Mouse (Mus musculus) yolk sac, embryonic 10.5 days (tissue): ENCODE results near the gene Dnajc6.

ENCODE experiments used
- DNase-seq: peaks from one replicate; pipeline ENCODE4 v3.0.0-alpha.2; 2017; ENCODE audit warnings: low spot score

The Dnajc6 gene

GRCm38 (mm10) chr4:101569076-101569475 lies 72.6 kb downstream of the Dnajc6 start:
- DNase-seq, result no peak

GRCm38 (mm10) chr4:101572142-101572541 lies 75.7 kb downstream of the Dnajc6 start:
- no peak for DNase-seq

GRCm38 (mm10) chr4:101575307-101575706 lies 78.9 kb downstream of the Dnajc6 start:
- DNase-seq, result no peak

- no peak for DNase-seq
Measured at GRCm38 (mm10) chr4:101578720-101579119, 82.3 kb downstream of the Dnajc6 start.

GRCm38 (mm10) chr4:101579517-101579916 lies 83.1 kb downstream of the Dnajc6 start:
- no peak for DNase-seq

GRCm38 (mm10) chr4:101581156-101581555 lies 84.7 kb downstream of the Dnajc6 start:
- no peak for DNase-seq

- peak; percentile 6 for DNase-seq
Measured at GRCm38 (mm10) chr4:101582882-101583281, 86.4 kb downstream of the Dnajc6 start.

GRCm38 (mm10) chr4:101584524-101585454 lies 88.3 kb downstream of the Dnajc6 start:
- no peak for DNase-seq

- DNase-seq, result no peak
Measured at GRCm38 (mm10) chr4:101585455-101586184, 89.2 kb downstream of the Dnajc6 start.

- DNase-seq, result no peak
Measured at GRCm38 (mm10) chr4:101588932-101589331, 92.5 kb downstream of the Dnajc6 start.

- no peak for DNase-seq
Measured at GRCm38 (mm10) chr4:101589771-101590170, 93.3 kb downstream of the Dnajc6 start.

- DNase-seq, result no peak
Measured at GRCm38 (mm10) chr4:101591400-101591799, 95.0 kb downstream of the Dnajc6 start.

- no peak for DNase-seq
Measured at GRCm38 (mm10) chr4:101592466-101592865, 96.0 kb downstream of the Dnajc6 start.

GRCm38 (mm10) chr4:101601758-101602157 lies 105.3 kb downstream of the Dnajc6 start:
- DNase-seq, result no peak

- DNase-seq, result no peak
Measured at GRCm38 (mm10) chr4:101603635-101604034, 107.2 kb downstream of the Dnajc6 start.

- DNase-seq, result no peak
Measured at GRCm38 (mm10) chr4:101616520-101616919, 120.1 kb downstream of the Dnajc6 start.

GRCm38 (mm10) chr4:101617742-101618141 lies 121.3 kb downstream of the Dnajc6 start:
- DNase-seq, result no peak

GRCm38 (mm10) chr4:101620206-101620605 lies 123.8 kb downstream of the Dnajc6 start:
- DNase-seq, result no peak

GRCm38 (mm10) chr4:101621241-101621640 lies 124.8 kb downstream of the Dnajc6 start:
- no peak for DNase-seq

GRCm38 (mm10) chr4:101625278-101625677 lies 128.8 kb downstream of the Dnajc6 start:
- no peak for DNase-seq

GRCm38 (mm10) chr4:101635596-101635995 lies 139.1 kb downstream of the Dnajc6 start:
- DNase-seq, result no peak

- no peak for DNase-seq
Measured at GRCm38 (mm10) chr4:101637472-101637871, 141.0 kb downstream of the Dnajc6 start.

- no peak for DNase-seq
Measured at GRCm38 (mm10) chr4:101640631-101641030, 144.2 kb downstream of the Dnajc6 start.
